Mouse (Mus musculus) yolk sac, embryonic 10.5 days (tissue): ENCODE results near the gene Gga3.
"Not testable (repeated sequence)": the region's sequence is repeated elsewhere in the genome, so short reads cannot be mapped to it uniquely, and the experiment has no call there.

Source experiments
- DNase-seq: peaks from one replicate; pipeline ENCODE4 v3.0.0-alpha.2; 2017; ENCODE audit warnings: low spot score

Gene Gga3

DNA sequence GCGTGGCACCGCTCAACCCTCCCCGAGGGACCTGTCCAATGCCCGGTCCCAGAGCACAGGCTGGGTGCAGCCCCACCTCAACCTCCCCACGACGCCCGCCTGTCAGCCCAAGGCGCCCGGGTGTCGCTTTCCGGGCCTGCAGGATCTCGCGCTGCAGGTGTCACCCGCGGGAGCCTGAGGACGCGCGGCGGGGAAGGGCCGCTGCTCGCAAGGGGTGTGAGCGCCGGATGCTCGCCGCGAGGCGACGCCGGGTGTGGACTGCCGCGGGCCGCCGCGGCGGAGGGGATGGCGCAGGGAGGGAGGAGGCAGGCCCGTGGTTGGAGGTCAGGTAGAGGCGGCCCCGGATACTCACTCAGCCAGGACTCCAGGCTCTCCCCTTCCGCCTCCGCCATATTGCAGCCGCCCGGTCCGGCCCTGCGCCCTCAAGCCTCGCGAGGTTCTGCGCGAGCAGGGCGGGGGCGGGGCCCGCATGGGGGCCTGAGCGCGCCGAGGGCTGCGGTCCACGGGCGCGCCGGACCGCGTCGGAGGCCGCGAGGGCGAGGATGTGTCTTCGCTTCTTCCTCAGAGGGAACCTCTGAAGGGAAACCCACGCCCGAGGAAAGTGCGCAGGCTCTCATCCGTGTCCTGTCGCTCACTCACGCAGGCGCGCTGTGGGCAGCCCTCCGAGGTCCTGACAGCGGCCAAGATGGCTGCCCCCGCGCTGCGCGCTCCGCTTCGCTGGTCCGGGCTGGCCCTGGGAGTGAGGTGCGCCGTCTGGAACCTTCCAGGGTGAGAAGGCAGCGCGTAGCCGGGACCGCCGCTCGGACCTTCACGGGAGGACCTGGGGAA lies at the start of gene Gga3, which contains the start of gene Mrps7:
TSS of gene Gga3 (minus strand) at position 576 of the 828 bp plus-strand sequence.
TSS of gene Mrps7 (plus strand) at position 450 of the 828 bp plus-strand sequence.
- peak; percentile 89 for DNase-seq

DNA sequence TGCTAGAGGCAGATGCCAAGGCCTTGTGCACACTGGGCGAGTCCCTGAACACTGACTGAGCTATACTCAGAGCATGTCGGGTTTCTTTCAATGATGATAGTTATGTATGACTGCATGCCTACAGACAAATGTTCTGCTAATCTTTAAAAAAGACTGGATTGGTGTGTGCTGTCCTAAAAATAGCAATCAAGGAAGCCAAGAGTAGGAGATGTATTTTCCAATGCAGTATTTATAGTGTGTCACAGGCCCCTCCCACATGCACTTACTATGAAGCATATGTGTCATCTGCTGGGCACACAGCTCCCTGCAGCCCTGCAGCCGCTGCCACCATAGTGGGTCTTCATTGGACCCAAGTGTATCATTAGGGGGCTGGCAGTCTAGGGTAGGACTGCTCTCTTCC lies 49.3 kb upstream of the Gga3 start:
- no peak for DNase-seq

DNA sequence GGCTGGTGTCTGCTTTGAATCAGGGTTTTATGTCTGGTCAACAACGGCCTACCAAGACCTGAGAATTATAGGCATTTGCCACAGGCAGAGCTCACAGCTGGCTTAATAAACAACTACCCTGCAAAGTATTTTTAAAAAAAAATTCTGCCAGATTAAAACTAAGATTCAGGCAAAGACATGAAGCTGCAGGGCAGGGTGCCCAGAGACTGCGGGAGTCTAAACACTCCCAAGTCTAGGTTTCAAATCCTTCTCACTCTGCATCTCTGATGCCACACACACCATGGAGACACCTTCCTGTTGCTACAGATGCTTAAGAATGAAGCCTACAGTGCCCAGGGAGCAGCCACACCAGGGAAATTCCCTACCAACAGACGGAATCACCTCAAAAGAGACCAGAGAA lies 47.8 kb upstream of the Gga3 start:
- no peak for DNase-seq

DNA sequence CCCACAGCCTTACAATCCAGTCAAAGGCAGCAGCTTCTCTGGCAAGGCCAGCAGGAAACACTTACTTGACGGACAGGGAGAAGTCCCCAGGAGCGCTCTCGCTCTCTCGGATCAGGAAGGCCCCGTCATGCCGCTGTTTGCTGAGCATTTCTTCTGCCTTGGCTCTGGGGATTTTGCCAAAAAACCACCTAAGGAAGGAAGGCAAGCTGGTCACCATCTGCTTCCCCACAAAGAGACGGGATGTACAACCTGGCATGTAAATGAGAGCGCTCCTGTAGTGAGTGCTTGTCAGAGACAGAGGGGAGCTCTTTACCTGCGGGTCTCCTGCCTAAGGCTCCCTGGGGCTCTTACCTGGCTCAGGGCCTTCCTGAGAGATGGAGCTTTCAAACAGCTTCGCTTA lies 45.9 kb upstream of the Gga3 start:
- DNase-seq: no peak

DNA sequence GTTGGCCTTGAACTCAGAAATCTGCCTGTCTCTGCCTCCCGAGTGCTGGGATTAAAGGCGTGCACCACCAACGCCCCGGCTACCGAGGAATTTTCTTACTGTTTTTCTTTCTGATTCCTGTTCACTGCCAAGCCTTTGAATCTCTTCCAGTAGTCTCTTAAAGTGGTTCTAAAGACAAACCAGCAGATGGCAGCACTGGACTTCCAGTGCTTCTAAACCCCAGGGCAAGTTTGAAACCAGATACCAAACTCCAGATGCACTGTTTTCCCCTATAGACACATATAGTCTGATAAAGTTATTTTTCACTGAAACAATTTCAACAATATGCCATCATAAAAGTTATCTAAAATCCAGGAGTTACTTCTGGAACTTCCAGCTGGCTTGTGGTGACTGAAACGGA lies 43.6 kb upstream of the Gga3 start:
- DNase-seq: peak; percentile 26

DNA sequence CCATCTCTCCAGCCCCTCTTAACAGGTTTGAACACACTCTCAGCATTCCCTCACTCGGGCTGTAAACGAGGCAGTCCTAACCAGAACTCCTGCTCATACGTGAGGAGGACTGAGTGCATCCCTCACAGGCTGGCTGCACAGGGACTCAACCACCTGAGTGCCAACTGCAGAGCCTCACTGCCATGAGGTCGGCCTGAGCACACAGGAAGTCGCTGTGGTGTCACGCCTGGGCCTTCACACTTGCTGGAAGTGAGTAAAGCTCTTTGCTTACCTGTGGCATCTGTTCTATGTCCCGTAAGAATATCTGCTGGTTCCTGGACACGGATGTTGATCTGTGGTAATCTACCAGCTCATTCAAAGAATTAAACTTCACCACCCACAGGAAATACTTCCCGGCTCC lies 42.6 kb upstream of the Gga3 start:
- no peak for DNase-seq

DNA sequence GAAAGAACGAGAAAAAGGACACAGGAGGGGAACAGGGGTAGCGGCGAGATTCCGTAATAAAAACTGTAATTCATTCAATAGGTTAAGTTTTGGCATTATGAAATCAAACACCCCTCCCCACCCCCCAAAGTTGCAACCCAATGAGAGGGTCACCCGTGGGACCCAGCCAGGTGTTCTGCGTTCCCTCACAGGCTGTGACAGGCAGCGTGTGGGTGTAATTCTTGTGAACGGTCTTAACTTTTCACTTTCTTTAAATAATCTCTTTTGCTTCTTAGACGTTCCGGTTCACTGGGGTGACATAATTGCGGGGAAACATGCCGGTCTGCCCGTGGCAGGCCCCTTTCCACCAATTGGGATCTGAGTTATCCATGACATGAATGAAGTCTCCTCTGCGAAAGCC lies 41.6 kb upstream of the Gga3 start:
- not testable (repeated sequence) for DNase-seq

DNA sequence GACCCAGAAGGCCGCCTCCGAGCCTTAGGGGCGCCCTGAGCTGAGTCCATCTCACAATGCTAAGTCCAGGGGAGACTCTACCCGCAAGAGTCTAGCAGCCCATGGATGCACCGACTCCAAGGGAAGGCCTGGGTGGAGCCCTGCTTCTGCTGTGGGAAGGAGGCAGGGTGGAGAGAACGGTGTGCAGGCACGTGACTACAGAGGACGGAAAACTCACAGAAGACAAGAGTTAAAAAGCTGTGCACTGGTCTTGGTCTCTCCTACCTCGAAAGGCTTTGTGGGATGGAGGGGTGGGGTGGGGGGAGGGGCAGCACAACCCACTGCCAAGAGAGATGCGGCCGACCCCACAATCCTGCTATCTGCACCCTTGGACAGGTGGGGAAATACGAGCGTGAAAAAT lies 40.5 kb upstream of the Gga3 start:
- no peak for DNase-seq

DNA sequence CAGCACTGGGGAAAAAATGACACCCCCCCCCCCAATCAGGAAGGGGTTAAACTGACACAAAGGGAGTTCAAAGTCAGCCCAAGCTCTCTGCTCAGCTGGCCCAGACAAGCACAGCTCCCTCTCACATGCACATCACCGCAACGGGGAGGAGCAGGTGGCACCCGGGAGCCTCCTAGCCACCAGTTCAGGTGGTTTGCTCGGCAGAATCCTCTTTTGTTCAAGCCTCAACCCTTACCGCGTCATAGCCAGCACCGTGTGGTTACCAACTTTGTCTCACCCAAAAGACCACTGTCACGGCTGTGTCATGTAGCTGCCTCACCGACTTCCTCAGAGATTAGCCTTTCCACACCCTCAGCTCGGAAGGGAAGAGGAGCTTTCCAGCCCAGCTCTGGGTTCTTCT lies 39.4 kb upstream of the Gga3 start:
- no peak for DNase-seq

DNA sequence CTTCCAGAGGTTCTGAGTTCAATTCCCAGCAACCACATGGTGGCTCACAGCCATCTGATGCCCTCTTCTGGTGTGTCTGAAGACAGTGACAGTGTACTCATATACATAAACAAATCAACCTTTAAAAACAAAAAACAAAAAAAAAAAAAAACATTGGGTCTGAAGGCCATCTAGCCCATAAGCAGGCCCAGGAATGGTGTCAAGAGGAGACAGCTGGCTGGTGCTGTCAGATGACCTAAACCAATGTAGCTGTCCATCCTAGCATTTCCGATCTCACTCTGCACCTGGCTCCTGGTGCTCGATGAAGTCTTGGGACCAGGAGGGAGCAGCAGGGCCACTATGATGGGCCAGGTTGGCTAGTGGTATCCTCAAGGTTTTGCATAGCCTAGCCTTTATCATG lies 38.9 kb upstream of the Gga3 start:
- no peak for DNase-seq

DNA sequence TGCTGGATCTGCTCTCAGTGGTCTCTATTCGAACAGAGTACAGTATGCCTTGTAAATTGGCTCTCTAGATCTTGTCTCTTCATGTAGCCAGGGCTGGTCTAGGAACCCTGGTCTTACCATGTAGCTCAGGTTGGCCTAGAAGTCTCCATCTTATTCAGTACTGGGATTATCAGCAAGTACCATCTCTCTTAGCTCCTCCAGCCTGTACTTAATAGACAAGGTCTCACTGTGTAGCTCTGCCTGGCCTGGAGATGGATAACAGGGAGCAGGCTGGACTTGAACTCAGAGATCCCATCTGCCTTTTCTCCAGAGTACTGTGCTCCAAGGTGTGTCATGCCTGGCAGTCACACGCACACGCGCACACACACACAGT lies 37.8 kb upstream of the Gga3 start:
- DNase-seq: no peak

DNA sequence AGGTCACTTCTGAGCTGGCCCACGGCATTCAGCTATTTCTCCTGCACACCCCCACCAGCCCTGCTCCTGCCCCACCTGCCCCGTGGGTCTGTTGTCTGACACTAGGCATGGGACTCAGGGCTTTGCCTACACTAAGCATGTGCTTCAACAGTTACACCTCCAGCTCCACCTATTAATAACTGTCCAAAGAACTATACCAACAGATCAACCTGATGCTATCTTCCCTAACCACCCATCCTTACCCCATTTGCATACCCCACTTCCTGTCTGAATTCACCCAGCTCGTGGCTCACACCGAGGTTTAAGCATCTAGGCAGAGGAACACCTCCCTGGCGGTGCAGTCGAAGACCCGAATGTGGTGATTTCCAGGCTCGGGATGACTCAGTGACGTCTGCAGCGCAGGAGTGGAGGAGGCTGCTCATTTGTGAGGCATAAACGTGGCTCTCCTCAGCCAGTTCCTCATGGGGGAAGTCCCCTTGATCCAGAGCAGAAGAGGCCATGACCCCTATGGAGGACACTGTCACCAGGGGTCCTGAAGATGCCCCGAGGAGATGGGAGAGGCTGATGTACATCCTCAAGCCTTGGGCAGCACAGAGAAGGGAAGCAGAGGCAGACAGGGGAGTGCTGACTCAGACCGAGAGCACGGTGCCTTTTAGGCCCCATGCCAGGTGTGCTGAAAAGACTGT lies 37.3 kb upstream of the Gga3 start:
- no peak for DNase-seq

DNA sequence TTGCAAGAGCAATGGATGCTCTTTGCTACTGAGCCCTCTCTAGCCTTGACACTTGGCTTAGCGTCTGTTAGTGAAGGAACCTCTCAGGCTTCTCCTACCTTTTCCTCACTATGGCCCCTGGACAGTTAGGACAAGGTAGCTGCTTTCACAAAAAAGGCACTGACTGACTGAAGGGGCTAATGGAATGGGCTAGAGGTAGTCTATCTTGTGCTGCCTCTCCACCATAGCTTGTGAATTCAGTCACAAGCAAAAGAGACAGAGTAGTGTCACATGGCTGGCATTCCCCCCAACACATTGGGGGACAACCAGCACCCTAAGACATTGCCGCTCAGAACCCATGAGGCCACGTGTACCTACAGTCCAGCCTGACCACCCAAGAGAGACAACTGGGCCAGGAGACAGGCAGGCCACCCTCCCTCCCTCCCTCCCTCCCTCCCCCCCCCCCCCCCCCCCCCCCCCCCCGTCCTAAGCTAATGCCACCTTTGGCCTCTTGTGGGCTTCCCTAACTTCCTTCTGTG lies 36.5 kb upstream of the Gga3 start:
- DNase-seq: no peak

DNA sequence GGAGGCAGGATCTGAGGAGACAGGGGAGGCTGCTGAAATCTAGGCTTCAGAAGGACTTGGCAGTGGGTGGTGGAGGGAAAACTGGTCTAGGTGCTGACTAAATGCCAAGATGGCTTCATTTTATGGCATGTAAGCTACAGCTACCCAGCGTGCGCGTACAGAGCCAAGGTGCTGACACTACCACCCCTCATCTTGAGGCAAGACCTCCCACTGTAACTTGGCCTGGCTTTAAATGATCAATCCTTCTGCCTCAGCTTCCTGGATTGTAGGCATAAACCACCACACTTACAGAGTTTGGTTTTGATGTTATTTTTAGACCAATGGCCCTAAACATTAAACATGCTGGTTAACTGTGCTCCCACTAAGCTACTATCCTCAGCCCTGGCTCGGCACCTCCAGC lies 35.7 kb upstream of the Gga3 start:
- DNase-seq: no peak

DNA sequence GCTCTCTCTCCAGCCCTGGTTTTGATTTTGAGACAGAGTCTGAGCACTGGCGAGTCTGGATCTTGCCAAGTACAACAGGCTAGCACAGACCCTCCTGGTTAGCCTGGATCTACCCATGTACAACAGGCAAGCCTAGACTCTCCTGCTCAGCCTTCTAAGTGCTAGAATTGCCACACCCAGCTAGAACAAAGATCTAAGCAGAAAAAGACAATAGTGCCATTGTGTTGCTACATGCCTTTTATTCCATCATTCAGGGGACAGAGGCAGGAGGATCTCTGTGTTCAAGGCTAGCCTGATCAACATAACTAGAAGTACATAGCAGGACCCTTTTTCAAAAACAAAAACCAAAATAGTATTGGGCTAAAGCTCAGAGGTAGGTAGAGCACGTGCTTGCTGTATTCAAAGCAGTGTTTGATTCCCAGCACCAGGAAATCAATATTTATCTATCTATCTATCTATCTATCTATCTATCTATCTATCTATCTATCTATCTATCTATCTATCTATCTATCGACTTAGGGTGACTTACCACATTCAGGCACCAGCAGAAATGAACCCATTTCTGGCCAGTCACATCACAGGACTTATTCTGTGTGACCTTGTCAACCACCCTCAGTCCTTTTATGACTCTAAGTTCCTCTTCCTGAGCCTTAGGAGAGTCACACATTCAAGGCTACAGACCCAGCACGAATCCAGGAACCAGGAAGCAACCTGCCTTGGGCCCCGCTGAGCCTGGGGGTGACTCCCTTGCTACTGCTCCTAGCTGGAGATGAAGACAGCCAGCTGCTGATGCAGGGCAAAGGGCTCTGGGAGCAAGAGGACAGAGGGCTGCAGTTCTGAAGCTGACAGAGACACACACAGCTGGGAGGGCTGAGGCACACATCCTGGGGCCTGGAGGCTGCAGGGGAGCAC lies 34.9 kb upstream of the Gga3 start:
- DNase-seq: no peak

DNA sequence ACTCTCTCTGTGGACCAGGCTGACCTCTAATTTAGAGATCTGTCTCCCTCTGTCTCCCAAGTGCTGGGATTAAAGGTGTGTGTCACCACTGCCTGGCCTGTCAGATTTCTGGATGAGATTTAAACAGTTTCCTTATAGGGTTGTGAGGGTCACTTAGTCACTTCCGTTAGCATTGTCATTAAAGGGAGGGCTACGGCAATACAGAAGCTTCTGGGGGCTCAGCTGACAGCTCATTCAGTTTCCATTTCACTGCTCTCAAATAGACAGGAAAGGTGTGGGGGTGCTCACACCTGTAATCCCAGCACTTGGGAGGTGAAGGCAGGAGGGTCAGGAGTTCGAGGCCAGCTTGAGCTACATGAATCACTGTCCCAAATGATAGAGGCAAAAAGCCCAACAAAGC lies 33.1 kb upstream of the Gga3 start:
- DNase-seq: no peak

DNA sequence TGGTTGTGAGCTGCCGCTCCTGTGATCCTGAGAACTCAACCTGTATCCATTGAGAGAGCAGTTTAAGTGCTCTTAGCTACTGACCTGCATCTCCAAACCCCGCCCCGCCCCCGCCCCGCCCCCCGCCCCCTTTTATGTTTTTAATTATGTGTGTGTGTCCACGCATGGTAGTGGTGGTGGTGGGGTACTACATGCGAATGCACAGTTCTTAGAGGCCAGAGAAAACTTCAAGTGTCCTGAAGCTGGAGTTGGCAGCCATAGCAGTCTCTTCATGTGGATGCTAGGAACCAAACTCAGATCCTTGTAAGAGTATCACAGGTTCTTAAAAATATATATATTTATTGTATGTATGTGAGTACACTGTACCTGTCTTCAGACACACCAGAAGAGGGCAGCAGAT lies 31.6 kb upstream of the Gga3 start:
- no peak for DNase-seq

DNA sequence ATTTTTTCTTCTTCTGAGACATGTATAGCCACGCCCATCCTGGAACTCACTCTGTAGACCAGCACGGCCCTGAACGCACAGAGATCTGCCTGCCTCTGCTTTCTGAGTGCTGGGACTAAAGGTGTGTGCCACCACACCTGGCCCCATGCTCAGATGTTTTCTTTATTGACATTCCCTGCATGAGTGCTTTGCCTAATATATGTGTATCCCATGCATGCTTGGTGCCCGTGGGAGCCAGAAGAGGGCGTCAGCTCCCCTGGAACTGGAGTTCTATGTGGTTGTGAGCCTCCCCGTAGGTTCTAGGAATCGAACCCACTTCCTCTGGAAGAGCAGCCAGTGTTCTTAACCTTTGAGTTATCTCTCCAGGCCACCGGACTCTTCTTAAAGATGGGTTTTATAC lies 31.2 kb upstream of the Gga3 start:
- DNase-seq: no peak

DNA sequence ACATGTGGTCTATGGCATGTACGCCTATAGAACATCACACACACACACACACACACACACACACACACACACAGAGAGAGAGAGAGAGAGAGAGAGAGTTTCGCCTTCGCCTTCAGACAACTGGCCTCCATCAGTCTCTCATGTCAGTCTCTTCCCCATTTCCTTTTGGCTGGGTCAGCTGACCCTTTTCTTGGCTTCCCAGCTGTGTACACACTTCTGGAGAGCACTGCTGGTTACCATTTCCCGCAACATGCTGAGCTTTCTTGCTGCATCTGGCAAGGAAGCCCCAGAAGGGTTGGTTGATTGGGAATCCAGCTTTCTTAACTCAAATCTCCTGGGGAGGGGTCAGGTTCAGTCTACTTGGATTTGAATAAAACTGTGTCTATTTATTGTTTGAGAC lies 30.3 kb upstream of the Gga3 start:
- no peak for DNase-seq

DNA sequence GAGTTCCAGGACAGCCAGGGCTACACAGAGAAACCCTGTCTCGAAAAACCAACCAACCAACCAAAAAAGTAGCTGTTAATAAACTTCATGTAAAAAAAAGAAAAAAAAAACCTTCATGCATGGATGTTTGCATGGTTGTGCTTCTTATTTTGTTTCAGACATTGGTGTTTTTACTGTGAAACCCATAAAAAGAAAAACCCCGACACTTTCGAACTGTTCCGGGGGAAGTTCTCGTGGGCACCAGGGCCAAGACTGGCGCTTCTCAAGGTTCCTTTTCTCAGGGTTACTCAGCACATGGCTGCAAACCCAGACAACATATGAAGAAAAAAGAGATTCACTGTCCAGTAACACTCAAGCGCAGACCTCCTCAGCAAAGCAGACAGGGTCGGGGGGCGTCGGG lies 29.0 kb upstream of the Gga3 start:
- DNase-seq: no peak

DNA sequence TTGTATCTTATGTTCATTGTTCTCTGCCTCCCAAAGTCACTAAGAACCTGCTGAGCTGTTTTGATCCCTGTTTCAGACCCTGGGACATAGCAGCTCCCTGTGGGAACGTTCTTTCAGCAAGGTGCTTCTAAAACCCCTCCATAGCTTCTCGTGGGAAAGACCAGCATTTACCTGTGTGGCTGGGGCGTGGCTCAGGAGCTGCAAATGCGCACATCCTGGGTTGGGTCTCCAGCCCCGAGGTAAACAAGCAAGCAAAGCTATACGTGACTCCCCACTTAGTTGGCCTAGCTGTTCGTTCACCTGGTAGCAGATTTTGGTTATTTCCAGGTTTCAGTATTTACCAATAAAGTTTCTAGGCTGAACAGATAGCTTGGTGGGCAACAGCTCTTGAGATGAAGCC lies 28.4 kb upstream of the Gga3 start:
- DNase-seq: no peak

DNA sequence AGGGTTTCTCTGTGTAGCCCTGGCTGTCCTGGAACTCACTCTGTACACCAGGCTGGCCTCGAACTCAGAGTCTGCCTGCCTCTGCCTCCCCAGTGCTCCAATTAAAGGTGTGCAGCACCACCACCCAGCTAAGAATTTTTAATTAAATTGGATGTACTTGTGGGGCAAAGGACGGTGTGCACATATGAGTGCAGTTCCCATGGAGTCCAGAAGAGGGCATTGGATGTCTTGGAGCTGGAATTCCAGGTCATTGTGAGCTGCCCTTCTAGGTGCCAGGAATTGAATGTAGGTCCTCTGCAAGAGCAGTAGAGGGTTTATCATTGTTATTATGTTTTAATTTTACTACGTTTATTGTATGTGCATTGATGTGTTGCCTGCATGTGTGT lies 27.6 kb upstream of the Gga3 start:
- DNase-seq: no peak
